Mouse (Mus musculus) MEL (cell line): ENCODE measurements around the gene Fgfr2.

Experiments
- CTCF ChIP-seq, 3 experiments: IDR thresholded peaks in 2 of 3; conservative IDR thresholded peaks in 1 of 3; 2 replicates each; pipeline ENCODE4 v1.5.1; 2011 to 2012; ENCODE audit warnings: low read length in 3 of 3, low read depth in 2 of 3, mild to moderate bottlenecking in 2 of 3, improper control_type of control experiment in 1 of 3, inconsistent platforms in 1 of 3, mixed read lengths in 1 of 3, moderate library complexity in 1 of 3; ENCODE audit not compliant: control insufficient read depth in 1 of 3, insufficient read depth in 1 of 3, poor library complexity in 1 of 3, severe bottlenecking in 1 of 3
- MAX ChIP-seq: IDR thresholded peaks from 2 replicates; pipeline ENCODE4 v1.6.1; 2011; ENCODE audit warnings: low read length, improper control_type of control experiment
- NRF1 ChIP-seq: IDR thresholded peaks from 2 replicates; pipeline ENCODE4 v1.6.1; 2014; ENCODE audit warnings: low read depth, mild to moderate bottlenecking, inconsistent platforms, low read length, improper control_type of control experiment, moderate library complexity; ENCODE audit not compliant: poor library complexity, insufficient read depth, severe bottlenecking

- no peak for TF ChIP-seq NRF1
- TF ChIP-seq MAX: no peak
- no peak for TF ChIP-seq CTCF (IDR thresholded peaks at IDR 0.05 in 2 of 3, conservative IDR thresholded peaks at IDR 0.05 in 1 of 3; ENCODE audit: control insufficient read depth in 1 of 3, insufficient read depth in 1 of 3, low read depth in 2 of 3, low read length in 3 of 3, poor library complexity in 1 of 3, severe bottlenecking in 1 of 3)
These were observed 2288.9 kb downstream of the Fgfr2 start for GRCm38 (mm10) chr7:130834299-130834698.
